ENCODE assay signal across 8 mouse cellular contexts in genomic region chr4:43045659-43046302, GRCm38 (mm10). TPM values are rescaled to one million over a fixed set of nuclear protein-coding genes. Genes with fewer than 3 reads are reported as not detected.
DNase-seq lines count a peak whose midpoint lies in the region; ATAC-seq and TF ChIP-seq lines count a peak whose summit lies in the region.

Gene Fam214b (minus strand): TSS chr4:43046220.

- H3K4me1 ChIP-seq in bone marrow macrophage, adult 2 months (ENCODE audit: control insufficient read depth, insufficient read depth, low read length) = peaks cover 34% of the 10 kb centered on the region
- peaks cover 8% of the 10 kb centered on the region for H3K4me1 ChIP-seq in embryonic fibroblast, embryonic 13.5 days (ENCODE audit: control insufficient read depth, insufficient read depth, low read length)
- peaks cover 16% of the 10 kb centered on the region for H3K4me1 ChIP-seq in kidney, embryonic 14.5 days (ENCODE audit: control insufficient read depth, insufficient read depth, low read length)
- peaks cover 19% of the 10 kb centered on the region for H3K4me1 ChIP-seq in limb, embryonic 15.5 days

- H3K9ac ChIP-seq in kidney, embryonic 14.5 days (ENCODE audit: low read depth, low read length) = peak within 1 kb of the TSS; percentile 55
- H3K9ac ChIP-seq in limb, embryonic 15.5 days = peak within 1 kb of the TSS; percentile 39; the same call in 1 of the 2 replicates

- no peaks in the 10 kb centered on the region for H3K36me3 ChIP-seq in kidney, embryonic 14.5 days (ENCODE audit: control insufficient read depth, insufficient read depth, low read length)
- H3K36me3 ChIP-seq in limb, embryonic 15.5 days = no peaks in the 10 kb centered on the region

- H3K4me3 ChIP-seq in bone marrow macrophage, adult 2 months (ENCODE audit: insufficient read depth, low read length) = peak within 1 kb of the TSS; percentile 92
- peak within 1 kb of the TSS; percentile 43 for H3K4me3 ChIP-seq in embryonic fibroblast, embryonic 13.5 days (ENCODE audit: insufficient read depth, low read length)
- peak within 1 kb of the TSS; percentile 37 for H3K4me3 ChIP-seq in kidney, embryonic 14.5 days (ENCODE audit: low read length)
- peak within 1 kb of the TSS; percentile 60 for H3K4me3 ChIP-seq in limb, embryonic 15.5 days

- under 1% methylated on average over 32 of the region's 33 CpGs for WGBS in kidney, embryonic 14.5 days
- under 1% methylated on average over 33 of the region's 33 CpGs for WGBS in limb, embryonic 15.5 days

- DNase-seq in A20 (ENCODE audit: low read depth, low spot score) = peak; percentile 98
- peak; percentile 97 to 99 for DNase-seq in heart, adult 9 months (ENCODE audit: low spot score in 2 of 2)
- peak; percentile 84 to 91 for DNase-seq in monocyte, adult 2 months (ENCODE audit: low read depth in 1 of 2, low spot score in 2 of 2)
- DNase-seq in spleen, postnatal 36 days (ENCODE audit: low spot score in 2 of 2) = peak; percentile 89 to 95

- no peaks in the 10 kb centered on the region for H3K27me3 ChIP-seq in kidney, embryonic 14.5 days (ENCODE audit: control insufficient read depth, insufficient read depth, low read length)
- no peaks in the 10 kb centered on the region for H3K27me3 ChIP-seq in limb, embryonic 15.5 days

- H3K9me3 ChIP-seq in kidney, embryonic 14.5 days (ENCODE audit: control insufficient read depth, low read length) = no peaks in the 10 kb centered on the region
- no peaks in the 10 kb centered on the region for H3K9me3 ChIP-seq in limb, embryonic 15.5 days

- no peak for TF ChIP-seq CTCF in bone marrow macrophage, adult 2 months (IDR thresholded peaks at IDR 0.05; ENCODE audit: low read depth, low read length)
- no peak for TF ChIP-seq CTCF in embryonic fibroblast, embryonic 13.5 days (IDR thresholded peaks at IDR 0.05; ENCODE audit: borderline replicate concordance, insufficient read depth, low read length)

- H3K27ac ChIP-seq in bone marrow macrophage, adult 2 months (ENCODE audit: insufficient read depth, low read depth, low read length) = peak within 1 kb of the TSS; percentile 94
- peak within 1 kb of the TSS; percentile 74 for H3K27ac ChIP-seq in embryonic fibroblast, embryonic 13.5 days (ENCODE audit: insufficient read depth, low read length)
- peak within 1 kb of the TSS; percentile 30; the same call in 1 of the 2 replicates for H3K27ac ChIP-seq in kidney, embryonic 14.5 days (ENCODE audit: low read depth, low read length)
- H3K27ac ChIP-seq in limb, embryonic 15.5 days = peak within 1 kb of the TSS; percentile 74

- peak; percentile 93 for ATAC-seq in kidney, embryonic 14.5 days (ENCODE audit: low FRiP score, low TSS enrichment)
- ATAC-seq in limb, embryonic 15.5 days (ENCODE audit: insufficient number of reproducible peaks, low FRiP score, low TSS enrichment, low read depth) = peak; percentile 97

- no peak for TF ChIP-seq POLR2A in bone marrow macrophage, adult 2 months (IDR thresholded peaks at IDR 0.05; ENCODE audit: borderline replicate concordance, low read depth, low read length)
- TF ChIP-seq POLR2A in embryonic fibroblast, embryonic 13.5 days (IDR thresholded peaks at IDR 0.05; ENCODE audit: low read depth, low read length) = peak; percentile 66

- H3K4me2 ChIP-seq in kidney, embryonic 14.5 days (replicated peaks; ENCODE audit: low read depth, low read length) = peak within 1 kb of the TSS; percentile 79
- peak within 1 kb of the TSS; percentile 73 for H3K4me2 ChIP-seq in limb, embryonic 15.5 days

RNA-seq across cellular contexts. Expression of gene Fam214b, which starts in this region (rescaled TPM):
- polyA plus RNA-seq in bone marrow macrophage, adult 2 months (2012; ENCODE audit: insufficient read depth, insufficient read length, missing spikeins) = 50.4 and 55.1 TPM in 2 replicates
- 26.7 and 50.0 TPM in 2 replicates for polyA plus RNA-seq in embryonic fibroblast, embryonic 13.5 days (2011; ENCODE audit: insufficient read length, low read depth, missing spikeins)
- 6.8 and 8.3 TPM in 2 replicates for polyA plus RNA-seq in kidney, embryonic 14.5 days (2014; fragmentation: Nextera tagmentation; extraction: Ambion mirVana)
- 14.4 and 14.9 TPM in 2 replicates for polyA plus RNA-seq in limb, embryonic 15.5 days (2015; fragmentation: Nextera tagmentation; extraction: Ambion mirVana)

Comparison
In these comparisons a context has a peak if more than half of its experiments do, and no peak if none do; other contexts are left out.
1. Peak in every context shown above with its lines: DNase-seq, ATAC-seq, H3K4me3 ChIP-seq and H3K27ac ChIP-seq.
2. H3K27ac ChIP-seq: peak in every context shown above with its lines; median percentile 94 in bone marrow macrophage, adult 2 months; 74 in embryonic fibroblast, embryonic 13.5 days; 74 in limb, embryonic 15.5 days; 30 in kidney, embryonic 14.5 days.
3. H3K4me3 ChIP-seq: peak in every context shown above with its lines; median percentile 92 in bone marrow macrophage, adult 2 months; 60 in limb, embryonic 15.5 days; 43 in embryonic fibroblast, embryonic 13.5 days; 37 in kidney, embryonic 14.5 days.